ENCODE assay signal across 11 mouse cellular contexts in genomic region chr4:150798281-150798680, GRCm38 (mm10). TPM values are rescaled to one million over a fixed set of nuclear protein-coding genes. Genes with fewer than 3 reads are reported as not detected.
DNase-seq lines count a peak whose midpoint lies in the region; ATAC-seq and TF ChIP-seq lines count a peak whose summit lies in the region.
"Had no signal": no experiment of that assay in that cellular context is flagged by ENCODE, and none has a peak within 500 bp of the region (broad histone marks: within the 10 kb centered on the region; RNA-seq: fewer than 3 reads in every experiment).

No protein-coding gene starts in this region.

- peak overlapping the region; percentile 1; the same call in 1 of the 2 replicates for H3K4me2 ChIP-seq in kidney, postnatal 0 days (ENCODE audit: low read length)
- peak overlapping the region; percentile 30 for H3K4me2 ChIP-seq in embryonic facial prominence, embryonic 14.5 days (ENCODE audit: low read depth, low read length)
- H3K4me2 ChIP-seq in intestine, postnatal 0 days (replicated peaks; ENCODE audit: low read depth), result 0 out of 2 replicates have a peak overlapping the region, but pooled peaks have one; percentile 24
- no peak overlapping the region for H3K4me2 ChIP-seq in stomach, embryonic 14.5 days (replicated peaks; ENCODE audit: low read depth, low read length)

- peak overlapping the region; percentile 84 for H3K27ac ChIP-seq in kidney, postnatal 0 days
- peak overlapping the region; percentile 70 for H3K27ac ChIP-seq in embryonic facial prominence, embryonic 14.5 days (replicated peaks; ENCODE audit: low read depth, low read length)
- H3K27ac ChIP-seq in intestine, postnatal 0 days (ENCODE audit: low read depth, low read length), result peak overlapping the region; percentile 91
- peak overlapping the region; percentile 40; the same call in 1 of the 2 replicates for H3K27ac ChIP-seq in stomach, embryonic 14.5 days (ENCODE audit: low read length)
- H3K27ac ChIP-seq: hindbrain, embryonic 10.5 days; midbrain, embryonic 10.5 days had no signal

- H3K9me3 ChIP-seq in kidney, postnatal 0 days (replicated peaks; ENCODE audit: low read length), result no peaks in the 10 kb centered on the region
- no peaks in the 10 kb centered on the region for H3K9me3 ChIP-seq in embryonic facial prominence, embryonic 14.5 days (ENCODE audit: control insufficient read depth, low read length)
- no peaks in the 10 kb centered on the region for H3K9me3 ChIP-seq in intestine, postnatal 0 days (ENCODE audit: control insufficient read depth)
- H3K9me3 ChIP-seq in stomach, embryonic 14.5 days (ENCODE audit: control insufficient read depth, low read depth, low read length), result no peaks in the 10 kb centered on the region
- H3K9me3 ChIP-seq: G1E; hindbrain, embryonic 10.5 days; midbrain, embryonic 10.5 days had no signal

- peaks cover 17% of the 10 kb centered on the region; the same call in 1 of the 2 replicates for H3K4me1 ChIP-seq in kidney, postnatal 0 days (replicated peaks; ENCODE audit: insufficient read depth, low read length)
- H3K4me1 ChIP-seq in embryonic facial prominence, embryonic 14.5 days (ENCODE audit: control insufficient read depth, insufficient read depth, low read length), result peaks cover 24% of the 10 kb centered on the region
- peaks cover 8% of the 10 kb centered on the region; the same call in 1 of the 2 replicates for H3K4me1 ChIP-seq in intestine, postnatal 0 days (replicated peaks; ENCODE audit: control insufficient read depth, insufficient read depth, low read length)
- peaks cover 23% of the 10 kb centered on the region; the same call in 1 of the 2 replicates for H3K4me1 ChIP-seq in stomach, embryonic 14.5 days (ENCODE audit: control insufficient read depth, insufficient read depth, low read length)

- H3K36me3 ChIP-seq in kidney, postnatal 0 days (ENCODE audit: insufficient read depth, low read length), result no peaks in the 10 kb centered on the region
- no peaks in the 10 kb centered on the region for H3K36me3 ChIP-seq in embryonic facial prominence, embryonic 14.5 days (ENCODE audit: control insufficient read depth, insufficient read depth, low read length)
- H3K36me3 ChIP-seq in intestine, postnatal 0 days (ENCODE audit: control insufficient read depth, insufficient read depth), result no peaks in the 10 kb centered on the region
- no peaks in the 10 kb centered on the region for H3K36me3 ChIP-seq in stomach, embryonic 14.5 days (ENCODE audit: control insufficient read depth, insufficient read depth, low read length)
- H3K36me3 ChIP-seq: G1E; hindbrain, embryonic 10.5 days; midbrain, embryonic 10.5 days had no signal

- ATAC-seq in kidney, postnatal 0 days (replicated peaks; ENCODE audit: low FRiP score, low read depth), result no peak
- ATAC-seq in embryonic facial prominence, embryonic 14.5 days (ENCODE audit: low read depth), result no peak
- ATAC-seq in intestine, postnatal 0 days, result peak; percentile 52
- ATAC-seq in stomach, embryonic 14.5 days (ENCODE audit: insufficient number of reproducible peaks, insufficient read depth, low FRiP score, low read depth), result no peak

- no peak for TF ChIP-seq CTCF in kidney, postnatal 0 days (IDR thresholded peaks at IDR 0.05; ENCODE audit: low read depth)
- TF ChIP-seq CTCF in intestine, postnatal 0 days (IDR thresholded peaks at IDR 0.05; ENCODE audit: low read depth), result peak; percentile 43; the same call in 1 of the 2 replicates

- no peak overlapping the region for H3K9ac ChIP-seq in kidney, postnatal 0 days (ENCODE audit: low read depth, low read length)
- H3K9ac ChIP-seq in embryonic facial prominence, embryonic 14.5 days (ENCODE audit: low read depth, low read length), result 0 out of 2 replicates have a peak overlapping the region, but pooled peaks have one; percentile 10
- H3K9ac ChIP-seq in intestine, postnatal 0 days (ENCODE audit: low read depth, low read length), result peak overlapping the region; percentile 31; the same call in 1 of the 2 replicates
- no peak overlapping the region for H3K9ac ChIP-seq in stomach, embryonic 14.5 days (replicated peaks; ENCODE audit: low read depth, low read length)

- no peak overlapping the region for H3K4me3 ChIP-seq in kidney, postnatal 0 days (replicated peaks; ENCODE audit: low read depth, low read length)
- no peak overlapping the region for H3K4me3 ChIP-seq in embryonic facial prominence, embryonic 14.5 days (ENCODE audit: low read depth, low read length)
- H3K4me3 ChIP-seq in intestine, postnatal 0 days (ENCODE audit: low read depth, low read length), result no peak overlapping the region
- H3K4me3 ChIP-seq in stomach, embryonic 14.5 days (ENCODE audit: low read depth, low read length), result no peak overlapping the region
- H3K4me3 ChIP-seq: hindbrain, embryonic 10.5 days; midbrain, embryonic 10.5 days had no signal

- 79% methylated on average over 8 of the region's 8 CpGs for WGBS in kidney, postnatal 0 days
- 83% methylated on average over 8 of the region's 8 CpGs for WGBS in embryonic facial prominence, embryonic 14.5 days
- 50% methylated on average over 8 of the region's 8 CpGs for WGBS in intestine, postnatal 0 days
- WGBS in stomach, embryonic 14.5 days, result 77% methylated on average over 8 of the region's 8 CpGs

- no peaks in the 10 kb centered on the region for H3K27me3 ChIP-seq in kidney, postnatal 0 days (ENCODE audit: insufficient read depth, low read length)
- no peaks in the 10 kb centered on the region for H3K27me3 ChIP-seq in embryonic facial prominence, embryonic 14.5 days (replicated peaks; ENCODE audit: control insufficient read depth, insufficient read depth, low read length)
- no peaks in the 10 kb centered on the region for H3K27me3 ChIP-seq in intestine, postnatal 0 days (replicated peaks; ENCODE audit: control insufficient read depth, insufficient read depth, low read length)
- H3K27me3 ChIP-seq in stomach, embryonic 14.5 days (ENCODE audit: control insufficient read depth, insufficient read depth, low read length), result no peaks in the 10 kb centered on the region

- DNase-seq in kidney, postnatal 0 days (ENCODE audit: low spot score), result no peak
- no peak for DNase-seq in kidney, postnatal 4 days
- DNase-seq in embryonic facial prominence, embryonic 14.5 days (ENCODE audit: low spot score), result no peak
- no peak for DNase-seq in gastrocnemius, adult 18-20 months (ENCODE audit: low spot score)
- no peak for DNase-seq in thymus, postnatal 25 days
- DNase-seq: thymus, adult 2 months had no signal

RNA-seq across cellular contexts. Expression of gene Errfi1, which starts 55.4 kb away (rescaled TPM):
- 34.1 and 35.5 TPM in 2 replicates for polyA plus RNA-seq in kidney, postnatal 0 days (2015; fragmentation: Nextera tagmentation; extraction: Ambion mirVana)
- polyA plus RNA-seq in embryonic facial prominence, embryonic 14.5 days (2014; fragmentation: Nextera tagmentation; extraction: Ambion mirVana), result 25.5 and 26.7 TPM in 2 replicates
- polyA plus RNA-seq in intestine, postnatal 0 days (2015; fragmentation: Nextera tagmentation; extraction: Ambion mirVana), result 27.2 and 27.7 TPM in 2 replicates
- polyA plus RNA-seq in stomach, embryonic 14.5 days (2014; fragmentation: Nextera tagmentation; extraction: Ambion mirVana), result 36.4 and 37.3 TPM in 2 replicates
- total RNA-seq in gastrocnemius, adult 18-20 months (2021), result 10 to 100 TPM; 24.9 to 35.9 TPM
- polyA plus RNA-seq: G1E had no signal

Comparison
In these comparisons a context has a peak if more than half of its experiments do, and no peak if none do; other contexts are left out.
1. H3K27ac ChIP-seq: peak in every context shown above with its lines; median percentile 91 in intestine, postnatal 0 days; 84 in kidney, postnatal 0 days; 70 in embryonic facial prominence, embryonic 14.5 days; 40 in stomach, embryonic 14.5 days.
2. H3K9ac ChIP-seq: peak in embryonic facial prominence, embryonic 14.5 days (single experiment) and intestine, postnatal 0 days (single experiment); none in kidney, postnatal 0 days (single experiment) and stomach, embryonic 14.5 days (single experiment).